Mouse (Mus musculus) G1E (cell line): ENCODE data around the gene Dcst1. TPM values are rescaled to one million over a fixed set of nuclear protein-coding genes. Genes with fewer than 3 reads are reported as not detected.

Experiments used
- ATAC-seq: 2 replicates; pipeline ENCODE4 v1.8.0; 2016; ENCODE audit warnings: mild to moderate bottlenecking; ENCODE audit not compliant: insufficient number of reproducible peaks, poor library complexity, low FRiP score, severe bottlenecking; ENCODE audit errors: extremely low read depth
- DNase-seq: peaks from one replicate; pipeline ENCODE4 v3.0.0; 2012; ENCODE audit warnings: low spot score
- H3K27me3 ChIP-seq: 2 replicates; pipeline ENCODE4 v1.6.1; 2012; ENCODE audit warnings: mild to moderate bottlenecking, low read length, inconsistent platforms; ENCODE audit not compliant: insufficient read depth
- H3K36me3 ChIP-seq: replicated peaks from 2 replicates; pipeline ENCODE3; 2012; ENCODE audit warnings: mild to moderate bottlenecking, inconsistent platforms
- H3K4me1 ChIP-seq: 2 replicates; pipeline ENCODE4 v1.6.1; 2012; ENCODE audit warnings: low read depth, low read length, inconsistent platforms, mixed read lengths; ENCODE audit not compliant: insufficient read depth
- H3K4me3 ChIP-seq: 2 replicates; pipeline ENCODE4 v1.5.1; 2012; ENCODE audit warnings: low read depth, mild to moderate bottlenecking, inconsistent platforms, low read length, moderate library complexity, mixed read lengths
- H3K9me3 ChIP-seq: replicated peaks from 2 replicates; pipeline ENCODE4 v1.6.1; 2012; ENCODE audit warnings: inconsistent platforms
- CTCF ChIP-seq: IDR thresholded peaks from 2 replicates; pipeline ENCODE4 v1.5.1; 2012; ENCODE audit warnings: low read depth, low read length, inconsistent platforms, mixed read lengths
- GATA1 ChIP-seq: IDR thresholded peaks from 2 replicates; pipeline ENCODE4 v1.6.1; 2012; ENCODE audit warnings: borderline replicate concordance, low read length, inconsistent platforms, mixed read lengths
- GATA2 ChIP-seq: IDR thresholded peaks from 2 replicates; pipeline ENCODE4 v1.6.1; 2012; ENCODE audit warnings: low read depth, low read length, inconsistent platforms, borderline replicate concordance
- POLR2AphosphoS5 ChIP-seq: IDR thresholded peaks from 2 replicates; pipeline ENCODE4 v1.6.1; 2012; ENCODE audit warnings: low read depth, low read length, inconsistent platforms; ENCODE audit not compliant: insufficient replicate concordance
- TAL1 ChIP-seq: conservative IDR thresholded peaks from 2 replicates; pipeline ENCODE4 v1.6.1; 2012; ENCODE audit warnings: low read depth, low read length, inconsistent platforms, mixed read lengths
- polyA plus RNA-seq: library from polyadenylated mRNA; stranded (reverse); fragments of >175 nt; gene quantifications from 2 replicates; pipeline ENCODE4 v1.2.3, GENCODE M21; 2012
- total RNA-seq, 2 experiments: library from RNA; stranded (forward) in 1 of 2; stranded (reverse) in 1 of 2; fragments of 200-1000 nt in 1 of 2; fragments of >200 nt in 1 of 2; fragmentation: Nextera tagmentation in 1 of 2; gene quantifications; 2 replicates each; pipeline ENCODE4 v1.2.3; 2014 to 2017

Gene Dcst1
- total and polyA plus RNA-seq, 3 experiments, result 0.22 TPM; not detected in 2

DNA sequence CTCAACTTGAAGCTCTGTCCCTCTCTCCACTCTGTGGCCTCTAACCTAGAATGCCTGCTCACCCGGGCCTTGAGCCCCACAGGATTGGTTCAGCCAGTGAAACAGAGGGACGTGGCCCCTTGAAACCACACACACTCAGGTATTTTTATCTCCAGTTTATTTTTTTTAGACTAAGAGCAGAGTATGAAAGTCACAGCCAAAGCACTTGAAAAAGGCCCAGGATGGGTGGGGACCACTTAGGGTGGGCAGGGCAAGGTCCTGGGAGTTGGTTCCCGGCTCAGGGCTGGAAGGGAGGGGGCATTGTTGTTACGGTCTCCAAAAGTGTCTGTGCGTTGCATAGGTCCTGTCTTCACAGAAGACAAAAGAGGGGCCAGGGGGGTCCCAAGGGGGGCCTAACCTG is 50.7 kb downstream of the Dcst1 start:
- Histone ChIP-seq H3K36me3 (no peaks in the 10 kb centered on the region), H3K4me1 (peaks cover 7% of the 10 kb centered on the region), H3K27me3 (peaks cover 62% of the 10 kb centered on the region), H3K4me3 (no peak overlapping the region), H3K9me3 (no peaks in the 10 kb centered on the region)
- DNase-seq (no peak), ATAC-seq (no peak)
- TF ChIP-seq GATA1 (no peak), CTCF (no peak), GATA2 (no peak), POLR2AphosphoS5 (no peak), TAL1 (no peak)

DNA sequence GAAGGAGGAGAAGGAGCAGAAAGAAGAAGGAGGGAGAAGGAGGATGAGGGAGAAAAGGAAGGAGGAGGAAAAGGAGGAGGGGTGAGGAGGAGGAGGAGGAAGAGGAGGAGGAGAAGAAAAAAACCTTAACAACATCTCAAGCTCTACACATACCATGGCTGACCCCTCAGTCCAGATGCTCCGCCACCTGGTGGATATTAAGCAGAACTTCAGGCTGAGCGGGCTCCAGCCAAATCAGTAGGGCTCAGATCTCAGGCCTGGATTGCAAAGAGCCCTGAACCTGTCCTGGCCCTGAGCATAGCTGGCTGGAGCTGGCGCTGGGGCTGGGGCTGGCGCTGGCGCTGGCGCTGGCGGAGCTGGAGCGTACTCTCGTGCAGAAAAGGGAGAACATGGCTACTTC is 57.0 kb downstream of the Dcst1 start:
- no peaks in the 10 kb centered on the region for H3K4me1 ChIP-seq
- ATAC-seq (no peak; the same call in 1 of the 2 replicates), DNase-seq (peak; percentile 69)
- H3K9me3 ChIP-seq, result no peaks in the 10 kb centered on the region
- peaks cover 51% of the 10 kb centered on the region for H3K27me3 ChIP-seq
- no peak overlapping the region for H3K4me3 ChIP-seq
- TF ChIP-seq TAL1 (no peak), CTCF (peak; percentile 73)
- no peaks in the 10 kb centered on the region for H3K36me3 ChIP-seq

DNA sequence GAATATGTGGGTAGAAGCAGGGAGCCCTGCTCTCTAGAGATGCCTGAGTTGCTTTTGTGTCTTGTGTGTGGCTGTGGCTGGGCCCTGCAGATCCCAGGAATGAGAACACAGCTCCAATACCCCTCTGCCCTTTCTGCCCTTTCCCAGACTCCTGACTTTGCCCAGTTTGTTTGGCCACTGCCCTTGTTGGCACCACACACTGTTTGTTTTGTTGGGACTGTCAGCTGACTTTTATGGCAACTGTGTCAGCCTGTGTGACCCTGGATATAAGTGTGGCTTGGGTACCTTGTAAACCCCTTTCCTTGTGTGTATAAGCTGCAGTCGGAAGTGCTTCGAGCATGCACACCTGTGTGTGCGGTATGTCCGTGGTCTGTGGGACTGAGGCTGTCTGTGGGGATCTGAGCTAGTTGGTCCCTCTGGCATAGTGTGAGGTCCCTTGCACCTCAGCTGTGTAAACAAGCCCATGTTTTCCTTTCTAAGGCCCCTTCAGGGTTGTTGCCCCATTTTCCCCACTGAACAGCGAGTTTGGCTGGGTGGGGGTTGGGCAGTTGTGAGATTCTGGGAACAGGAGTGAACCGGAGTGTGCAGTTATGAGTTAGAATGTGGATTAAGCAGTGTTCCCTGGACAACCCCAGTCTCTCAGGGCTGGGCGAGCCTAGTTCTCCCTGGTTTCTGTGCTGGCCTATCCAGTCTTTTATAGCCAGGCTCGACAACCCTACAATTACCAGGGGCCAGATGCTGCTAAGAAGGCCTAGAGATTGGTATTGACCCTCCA is 59.3 kb downstream of the Dcst1 start:
- H3K4me3 ChIP-seq, result no peak overlapping the region
- ATAC-seq (no peak), DNase-seq (no peak)
- no peaks in the 10 kb centered on the region for H3K4me1 ChIP-seq
- no peaks in the 10 kb centered on the region for H3K36me3 ChIP-seq
- no peaks in the 10 kb centered on the region for H3K9me3 ChIP-seq
- TF ChIP-seq CTCF (no peak), GATA1 (no peak), GATA2 (no peak), POLR2AphosphoS5 (no peak), TAL1 (no peak)
- peaks cover 40% of the 10 kb centered on the region for H3K27me3 ChIP-seq

- Histone ChIP-seq H3K36me3 (no peaks in the 10 kb centered on the region), H3K4me3 (no peak overlapping the region), H3K9me3 (no peaks in the 10 kb centered on the region), H3K4me1 (no peaks in the 10 kb centered on the region), H3K27me3 (peaks cover 41% of the 10 kb centered on the region)
- TF ChIP-seq TAL1, result no peak
- no peak for TF ChIP-seq CTCF
- no peak for TF ChIP-seq GATA1
- TF ChIP-seq GATA2, result no peak
- no peak for TF ChIP-seq POLR2AphosphoS5
- ATAC-seq, result no peak
- no peak for DNase-seq
Measured at GRCm38 (mm10) chr3:89305105-89305504, 59.9 kb downstream of the Dcst1 start.

- peaks cover 45% of the 10 kb centered on the region for H3K27me3 ChIP-seq
- H3K4me1 ChIP-seq, result no peaks in the 10 kb centered on the region
- no peaks in the 10 kb centered on the region for H3K9me3 ChIP-seq
- H3K4me3 ChIP-seq, result no peak overlapping the region
- no peaks in the 10 kb centered on the region for H3K36me3 ChIP-seq
- TF ChIP-seq TAL1 (no peak), GATA2 (no peak), CTCF (no peak), POLR2AphosphoS5 (no peak), GATA1 (no peak)
- DNase-seq, result no peak
- ATAC-seq, result no peak
Measured at GRCm38 (mm10) chr3:89304440-89304839, 60.6 kb downstream of the Dcst1 start.

DNA sequence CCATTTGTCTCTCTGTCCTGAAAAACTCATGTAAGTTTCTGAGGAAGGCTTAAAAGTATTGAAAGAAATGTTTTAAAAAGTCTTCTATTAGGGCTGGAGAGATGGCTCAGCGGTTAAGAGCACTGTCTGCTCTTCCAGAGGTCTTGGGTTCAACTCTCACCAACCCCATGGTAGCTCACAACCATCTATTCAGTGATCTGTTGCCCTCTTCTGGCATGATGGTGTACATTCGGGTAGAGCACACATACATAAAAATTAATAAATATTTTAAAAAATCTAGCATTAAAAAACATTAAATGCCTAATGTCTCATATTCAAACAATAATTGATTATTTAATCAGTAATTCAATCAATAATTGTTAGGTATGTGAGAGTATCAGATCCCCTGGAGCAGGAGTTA is 64.5 kb downstream of the Dcst1 start:
- H3K4me3 ChIP-seq, result no peak overlapping the region
- no peaks in the 10 kb centered on the region for H3K36me3 ChIP-seq
- TF ChIP-seq TAL1 (no peak), GATA2 (no peak)
- no peaks in the 10 kb centered on the region for H3K4me1 ChIP-seq
- DNase-seq (no peak), ATAC-seq (no peak)
- H3K27me3 ChIP-seq, result peaks cover 43% of the 10 kb centered on the region
- H3K9me3 ChIP-seq, result no peaks in the 10 kb centered on the region

Other genes starting within 250 kb of the Dcst1 start
Only the 20 nearest of the 27 such genes appear.
- 1.5 and 2.4 TPM in 2 replicates for gene Thbs3, start 150.1 kb downstream of the Dcst1 start, total RNA-seq (2014; fragmentation: Nextera tagmentation)
- gene Thbs3, start 150.1 kb downstream of the Dcst1 start, total RNA-seq (2017), result 3.1 and 3.4 TPM in 2 replicates
- 0.49 and 0.67 TPM in 2 replicates for gene Thbs3, start 150.1 kb downstream of the Dcst1 start, polyA plus RNA-seq
- 42.6 and 54.5 TPM in 2 replicates for gene Mtx1, start 138.2 kb downstream of the Dcst1 start, total RNA-seq (2014; fragmentation: Nextera tagmentation)
- 82.5 and 100 TPM in 2 replicates for gene Mtx1, start 138.2 kb downstream of the Dcst1 start, total RNA-seq (2017)
- 311 and 404 TPM in 2 replicates for gene Mtx1, start 138.2 kb downstream of the Dcst1 start, polyA plus RNA-seq
- 0.34 TPM in 1 of 2 replicates, not detected in the other for gene Muc1, start 136.2 kb downstream of the Dcst1 start, total RNA-seq (2014; fragmentation: Nextera tagmentation)
- gene Muc1, start 136.2 kb downstream of the Dcst1 start, total RNA-seq (2017), result 0.06 and 0.16 TPM in 2 replicates
- not detected in 2 replicates for gene Muc1, start 136.2 kb downstream of the Dcst1 start, polyA plus RNA-seq
- gene Krtcap2, start 119.3 kb downstream of the Dcst1 start, total RNA-seq (2014; fragmentation: Nextera tagmentation), result 105 and 132 TPM in 2 replicates
- 86.4 and 106 TPM in 2 replicates for gene Krtcap2, start 119.3 kb downstream of the Dcst1 start, total RNA-seq (2017)
- gene Krtcap2, start 119.3 kb downstream of the Dcst1 start, polyA plus RNA-seq, result 145 and 167 TPM in 2 replicates
- 1.8 and 10.1 TPM in 2 replicates for gene Trim46, start 118.9 kb downstream of the Dcst1 start, total RNA-seq (2014; fragmentation: Nextera tagmentation)
- gene Trim46, start 118.9 kb downstream of the Dcst1 start, total RNA-seq (2017), result 0.64 and 0.76 TPM in 2 replicates
- 2.7 and 2.8 TPM in 2 replicates for gene Trim46, start 118.9 kb downstream of the Dcst1 start, polyA plus RNA-seq
- 13.2 and 13.5 TPM in 2 replicates for gene Dpm3, start 105.9 kb downstream of the Dcst1 start, total RNA-seq (2014; fragmentation: Nextera tagmentation)
- 47.7 and 54.5 TPM in 2 replicates for gene Dpm3, start 105.9 kb downstream of the Dcst1 start, total RNA-seq (2017)
- gene Dpm3, start 105.9 kb downstream of the Dcst1 start, polyA plus RNA-seq, result 178 and 207 TPM in 2 replicates
- gene Slc50a1, start 94.7 kb downstream of the Dcst1 start, total RNA-seq (2014; fragmentation: Nextera tagmentation), result not detected in 2 replicates
- gene Slc50a1, start 94.7 kb downstream of the Dcst1 start, total RNA-seq (2017), result 0.66 TPM in 1 of 2 replicates, not detected in the other
- not detected in 2 replicates for gene Slc50a1, start 94.7 kb downstream of the Dcst1 start, polyA plus RNA-seq
- not detected in 2 replicates for gene Efna1, start 84.1 kb downstream of the Dcst1 start, total RNA-seq (2014; fragmentation: Nextera tagmentation)
- gene Efna1, start 84.1 kb downstream of the Dcst1 start, total RNA-seq (2017), result 0.05 and 0.12 TPM in 2 replicates
- gene Efna1, start 84.1 kb downstream of the Dcst1 start, polyA plus RNA-seq, result not detected in 2 replicates
- not detected in 2 replicates for gene Efna3, start 42.3 kb downstream of the Dcst1 start, total RNA-seq (2014; fragmentation: Nextera tagmentation)
- gene Efna3, start 42.3 kb downstream of the Dcst1 start, total RNA-seq (2017), result 0.06 TPM in 1 of 2 replicates, not detected in the other
- gene Efna3, start 42.3 kb downstream of the Dcst1 start, polyA plus RNA-seq, result not detected in 2 replicates
- gene Efna4, start 27.2 kb downstream of the Dcst1 start, total RNA-seq (2014; fragmentation: Nextera tagmentation), result not detected in 2 replicates
- 0.12 TPM in 1 of 2 replicates, not detected in the other for gene Efna4, start 27.2 kb downstream of the Dcst1 start, total RNA-seq (2017)
- gene Efna4, start 27.2 kb downstream of the Dcst1 start, polyA plus RNA-seq, result not detected in 2 replicates
- not detected in 2 replicates for gene Adam15, start 15.3 kb downstream of the Dcst1 start, total RNA-seq (2014; fragmentation: Nextera tagmentation)
- 0.17 and 1.4 TPM in 2 replicates for gene Adam15, start 15.3 kb downstream of the Dcst1 start, total RNA-seq (2017)
- 0.05 and 0.10 TPM in 2 replicates for gene Adam15, start 15.3 kb downstream of the Dcst1 start, polyA plus RNA-seq
- gene Dcst2, start 3.3 kb downstream of the Dcst1 start, total RNA-seq (2014; fragmentation: Nextera tagmentation), result not detected in 2 replicates
- not detected in 2 replicates for gene Dcst2, start 3.3 kb downstream of the Dcst1 start, total RNA-seq (2017)
- gene Dcst2, start 3.3 kb downstream of the Dcst1 start, polyA plus RNA-seq, result not detected in 2 replicates
- gene Zbtb7b, start 29.5 kb upstream of the Dcst1 start, total RNA-seq (2014; fragmentation: Nextera tagmentation), result 32.9 and 34.2 TPM in 2 replicates
- 23.3 and 31.4 TPM in 2 replicates for gene Zbtb7b, start 29.5 kb upstream of the Dcst1 start, total RNA-seq (2017)
- gene Zbtb7b, start 29.5 kb upstream of the Dcst1 start, polyA plus RNA-seq, result 123 and 126 TPM in 2 replicates
- 3.7 and 6.7 TPM in 2 replicates for gene Lenep, start 37.5 kb upstream of the Dcst1 start, total RNA-seq (2014; fragmentation: Nextera tagmentation)
- gene Lenep, start 37.5 kb upstream of the Dcst1 start, total RNA-seq (2017), result 0.98 and 1.8 TPM in 2 replicates
- gene Lenep, start 37.5 kb upstream of the Dcst1 start, polyA plus RNA-seq, result 0.03 and 0.12 TPM in 2 replicates
- gene Flad1, start 46.6 kb upstream of the Dcst1 start, total RNA-seq (2014; fragmentation: Nextera tagmentation), result 19.7 and 22.0 TPM in 2 replicates
- 18.0 and 22.0 TPM in 2 replicates for gene Flad1, start 46.6 kb upstream of the Dcst1 start, total RNA-seq (2017)
- 12.5 and 17.8 TPM in 2 replicates for gene Flad1, start 46.6 kb upstream of the Dcst1 start, polyA plus RNA-seq
- gene Cks1b, start 53.1 kb upstream of the Dcst1 start, total RNA-seq (2014; fragmentation: Nextera tagmentation), result 92.2 and 99.8 TPM in 2 replicates
- gene Cks1b, start 53.1 kb upstream of the Dcst1 start, total RNA-seq (2017), result 182 and 184 TPM in 2 replicates
- gene Cks1b, start 53.1 kb upstream of the Dcst1 start, polyA plus RNA-seq, result 75.1 and 86.2 TPM in 2 replicates
- 61.7 and 124 TPM in 2 replicates for gene Shc1, start 53.2 kb upstream of the Dcst1 start, total RNA-seq (2014; fragmentation: Nextera tagmentation)
- 40.9 and 47.6 TPM in 2 replicates for gene Shc1, start 53.2 kb upstream of the Dcst1 start, total RNA-seq (2017)
- gene Shc1, start 53.2 kb upstream of the Dcst1 start, polyA plus RNA-seq, result 111 and 118 TPM in 2 replicates
- gene Pygo2, start 65.0 kb upstream of the Dcst1 start, total RNA-seq (2014; fragmentation: Nextera tagmentation), result 30.9 and 62.1 TPM in 2 replicates
- gene Pygo2, start 65.0 kb upstream of the Dcst1 start, total RNA-seq (2017), result 20.9 and 22.2 TPM in 2 replicates
- 201 and 246 TPM in 2 replicates for gene Pygo2, start 65.0 kb upstream of the Dcst1 start, polyA plus RNA-seq
- 9.0 and 12.1 TPM in 2 replicates for gene Pbxip1, start 71.5 kb upstream of the Dcst1 start, total RNA-seq (2014; fragmentation: Nextera tagmentation)
- 15.0 and 16.4 TPM in 2 replicates for gene Pbxip1, start 71.5 kb upstream of the Dcst1 start, total RNA-seq (2017)
- 8.3 and 9.0 TPM in 2 replicates for gene Pbxip1, start 71.5 kb upstream of the Dcst1 start, polyA plus RNA-seq
- 12.1 and 17.8 TPM in 2 replicates for gene Pmvk, start 89.3 kb upstream of the Dcst1 start, total RNA-seq (2014; fragmentation: Nextera tagmentation)
- gene Pmvk, start 89.3 kb upstream of the Dcst1 start, total RNA-seq (2017), result 46.6 and 48.1 TPM in 2 replicates
- 14.9 and 26.1 TPM in 2 replicates for gene Pmvk, start 89.3 kb upstream of the Dcst1 start, polyA plus RNA-seq